Mouse (Mus musculus) lung, postnatal 0 days (tissue): ENCODE measurements around the gene Ppef2.

Source experiments
- CTCF ChIP-seq: IDR thresholded peaks from 2 replicates; pipeline ENCODE4 v1.5.1; 2016; ENCODE audit warnings: antibody characterized with exemption, mild to moderate bottlenecking
- EP300 ChIP-seq: IDR thresholded peaks from 2 replicates; pipeline ENCODE4 v1.6.1; 2016; ENCODE audit warnings: antibody characterized with exemption, mild to moderate bottlenecking, control low read depth

DNA sequence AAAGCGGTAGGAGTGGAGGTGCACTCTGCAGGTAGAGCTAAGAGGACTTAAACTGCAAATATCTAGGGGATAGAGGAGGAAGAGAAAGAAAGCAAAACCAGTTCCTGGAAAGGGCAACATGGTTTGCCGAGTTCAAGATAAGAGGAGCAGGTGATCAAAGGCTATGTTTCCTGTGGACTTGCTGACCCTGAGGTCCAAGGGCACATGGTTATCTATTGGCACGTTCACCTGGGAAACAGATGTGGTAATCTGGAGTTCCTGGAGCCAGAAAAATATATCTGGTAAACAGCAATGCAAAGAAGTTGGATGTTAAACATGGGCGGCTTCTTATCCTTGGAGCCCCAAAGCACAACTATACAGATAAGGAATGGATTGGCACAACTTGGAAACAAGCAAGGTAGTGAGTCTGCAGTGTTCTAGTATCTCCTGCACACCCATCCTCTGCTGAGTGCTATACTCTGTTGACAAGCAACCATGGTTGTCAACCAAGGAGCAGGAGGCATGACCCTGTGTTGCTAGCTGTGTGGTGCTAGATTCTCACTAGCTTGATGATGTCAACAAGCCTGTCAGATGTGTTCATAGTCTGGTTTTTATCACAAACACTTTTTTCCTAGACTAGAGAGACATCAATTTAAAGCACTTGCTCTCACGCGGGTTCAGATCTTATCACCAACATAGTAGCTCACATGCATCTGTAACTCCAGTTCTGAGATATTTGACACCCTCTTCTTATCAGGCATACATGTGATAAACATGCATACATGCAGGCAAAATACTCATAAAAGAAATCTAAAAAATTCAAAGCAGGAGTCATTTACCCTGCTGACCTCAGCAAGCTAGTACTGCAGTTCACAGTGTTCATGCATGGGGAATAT lies 51.7 kb downstream of the Ppef2 start:
- no peak for TF ChIP-seq CTCF
- TF ChIP-seq EP300: no peak
